Comparison of ENCODE assay signal across 24 mouse cellular contexts in the genomic region with DNA sequence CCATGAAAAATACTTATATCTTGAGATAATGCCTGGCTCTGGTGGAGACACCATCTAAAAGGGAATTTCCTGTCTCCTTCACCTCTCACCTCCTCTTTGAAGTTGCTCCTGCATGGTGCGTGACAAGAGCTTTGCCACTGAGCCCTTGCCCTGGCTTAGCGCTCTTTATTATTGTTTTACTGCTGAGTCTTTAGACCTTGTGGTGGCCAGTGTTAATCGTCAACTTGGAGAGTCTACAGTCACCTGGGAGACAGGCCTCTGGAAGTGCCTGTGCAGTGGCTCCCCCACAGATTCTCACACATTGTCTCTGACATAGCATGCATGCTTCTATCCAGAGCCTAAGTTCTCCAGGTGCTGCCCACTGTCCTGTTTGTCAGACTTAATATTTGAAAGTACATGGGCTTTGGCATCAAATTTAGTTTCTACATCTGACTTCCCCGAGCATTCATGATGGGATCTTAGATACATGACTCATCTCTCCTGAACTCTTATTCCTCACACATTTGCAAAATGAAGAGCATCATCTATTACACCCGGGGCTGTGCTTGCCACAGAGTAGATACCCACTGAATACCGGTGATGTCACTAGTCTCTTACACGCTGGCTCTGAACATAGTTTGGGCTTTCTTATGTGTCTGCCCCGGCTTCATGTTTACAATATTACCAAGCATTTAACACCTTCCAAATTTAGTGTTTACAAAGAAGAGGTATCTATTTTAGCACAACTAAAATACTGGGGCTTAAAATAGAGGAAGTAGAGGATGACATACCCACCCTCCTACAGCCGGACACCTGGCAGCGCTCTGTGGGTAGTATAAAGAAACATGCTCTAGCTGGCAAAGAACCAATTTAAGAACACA. TPM values are rescaled to one million over a fixed set of nuclear protein-coding genes. Genes with fewer than 3 reads are reported as not detected.
DNase-seq lines count a peak whose midpoint lies in the region; ATAC-seq and TF ChIP-seq lines count a peak whose summit lies in the region.
"Had no signal": no experiment of that assay in that cellular context is flagged by ENCODE, and none has a peak within 500 bp of the region (broad histone marks: within the 10 kb centered on the region; RNA-seq: fewer than 3 reads in every experiment).

No protein-coding gene starts in this region.

- H3K36me3 ChIP-seq in hindbrain, embryonic 14.5 days (replicated peaks; ENCODE audit: control insufficient read depth, insufficient read depth): peaks cover 10% of the 10 kb centered on the region

- H3K4me3 ChIP-seq in gastrocnemius, adult 2 months: no peak overlapping the region
- H3K4me3 ChIP-seq in hindbrain, embryonic 14.5 days (replicated peaks; ENCODE audit: low read length): no peak overlapping the region
- H3K4me3 ChIP-seq: hindbrain, embryonic 12.5 days; limb, embryonic 12.5 days; liver, embryonic 12.5 days; midbrain, embryonic 15.5 days; myocyte had no signal

- ATAC-seq in hindbrain, embryonic 14.5 days (ENCODE audit: low FRiP score): no peak
- ATAC-seq: CD4-positive, CD25-positive, alpha-beta regulatory T cell, adult 4 months; liver, embryonic 12.5 days; midbrain, embryonic 15.5 days had no signal

- H3K27ac ChIP-seq in gastrocnemius, adult 2 months: peak overlapping the region; percentile 43; the same call in 1 of the 2 replicates
- no peak overlapping the region for H3K27ac ChIP-seq in hindbrain, embryonic 14.5 days
- H3K27ac ChIP-seq: hindbrain, embryonic 12.5 days; limb, embryonic 12.5 days; liver, embryonic 12.5 days; midbrain, embryonic 15.5 days had no signal

- 95% methylated on average over 10 of the region's 10 CpGs for WGBS in hindbrain, embryonic 14.5 days

- no peaks in the 10 kb centered on the region for H3K9me3 ChIP-seq in hindbrain, embryonic 14.5 days (ENCODE audit: control insufficient read depth, low read length)
- H3K9me3 ChIP-seq: hindbrain, embryonic 12.5 days; liver, embryonic 12.5 days; midbrain, embryonic 15.5 days had no signal

- intact Hi-C loops in gastrocnemius, adult 2 months (cut with DNase I): no loop called here
- intact Hi-C loops in gastrocnemius, postnatal 36 days (cut with DNase I): no loop called here

- no peak for TF ChIP-seq CTCF in gastrocnemius, adult 2 months (IDR thresholded peaks at IDR 0.05)

- H3K27me3 ChIP-seq in hindbrain, embryonic 14.5 days (ENCODE audit: control insufficient read depth, insufficient read depth, low read length): no peaks in the 10 kb centered on the region
- H3K27me3 ChIP-seq: hindbrain, embryonic 12.5 days; limb, embryonic 12.5 days; liver, embryonic 12.5 days; midbrain, embryonic 15.5 days had no signal

- no peak overlapping the region for H3K4me2 ChIP-seq in hindbrain, embryonic 14.5 days (replicated peaks)
- H3K4me2 ChIP-seq: heart, embryonic 11.5 days; hindbrain, embryonic 12.5 days; limb, embryonic 12.5 days; liver, embryonic 12.5 days; midbrain, embryonic 15.5 days had no signal

- DNase-seq in gastrocnemius, adult 2 months: no peak
- DNase-seq in gastrocnemius, postnatal 36 days: no peak
- peak; percentile 44 to 45 for DNase-seq in spleen, postnatal 36 days (ENCODE audit: low spot score in 2 of 2)
- no peak for DNase-seq in spleen, postnatal 14 days (ENCODE audit: low spot score in 2 of 2)
- DNase-seq in kidney, postnatal 14 days: peak; percentile 61
- no peak for DNase-seq in ovary, postnatal 10 days (ENCODE audit: low spot score)
- no peak for DNase-seq in lung, postnatal 10 days
- no peak for DNase-seq in hindbrain, embryonic 14.5 days (ENCODE audit: low spot score)
- DNase-seq: adrenal gland, postnatal 25 days; cerebellum, adult 2 months; cerebellum, postnatal 36 days; gastrocnemius, postnatal 25 days; heart, postnatal 14 days; lung, adult 2 months; lung, postnatal 36 days; right cerebral cortex, postnatal 14 days; thymus, postnatal 36 days had no signal

- no peaks in the 10 kb centered on the region for H3K4me1 ChIP-seq in hindbrain, embryonic 14.5 days (replicated peaks; ENCODE audit: control insufficient read depth, insufficient read depth, low read length)
- H3K4me1 ChIP-seq: hindbrain, embryonic 12.5 days; limb, embryonic 12.5 days; midbrain, embryonic 15.5 days had no signal

- no peak overlapping the region for H3K9ac ChIP-seq in hindbrain, embryonic 14.5 days
- H3K9ac ChIP-seq: hindbrain, embryonic 12.5 days; limb, embryonic 12.5 days; liver, embryonic 12.5 days; midbrain, embryonic 15.5 days had no signal

RNA-seq across cellular contexts. Expression of gene Trak2, which starts 36.3 kb away (rescaled TPM):
- 10 to 100 TPM; 72.9 to 83.5 TPM for total RNA-seq in gastrocnemius, adult 2 months (2021)
- 10 to 100 TPM; 68.8 to 84.1 TPM for total RNA-seq in gastrocnemius, postnatal 36 days (2021)
- polyA plus RNA-seq in hindbrain, embryonic 14.5 days (2014; fragmentation: Nextera tagmentation; extraction: Ambion mirVana): 18.0 and 20.5 TPM in 2 replicates

RNA-seq across cellular contexts. Expression of gene Stradb, which starts 36.3 kb away (rescaled TPM):
- 100 to 1,000 TPM; 130 to 145 TPM for total RNA-seq in gastrocnemius, adult 2 months (2021)
- total RNA-seq in gastrocnemius, postnatal 36 days (2021): 100 to 1,000 TPM; 134 to 135 TPM
- polyA plus RNA-seq in hindbrain, embryonic 14.5 days (2014; fragmentation: Nextera tagmentation; extraction: Ambion mirVana): 103 and 111 TPM in 2 replicates

Comparison
In these comparisons a context has a peak if more than half of its experiments do, and no peak if none do; other contexts are left out.
1. DNase-seq: peak in spleen, postnatal 36 days (2 of 2) and kidney, postnatal 14 days (single experiment); none in gastrocnemius, adult 2 months (single experiment), gastrocnemius, postnatal 36 days (0 of 2), spleen, postnatal 14 days (0 of 2), ovary, postnatal 10 days (single experiment), lung, postnatal 10 days (single experiment) and hindbrain, embryonic 14.5 days (single experiment).